Mouse (Mus musculus) activated CD4-positive, CD25-positive, alpha-beta regulatory T cell, adult 9 weeks (primary cell): Measurements from ENCODE around the gene Gm3285. TPM values are rescaled to one million over a fixed set of nuclear protein-coding genes. Genes with fewer than 3 reads are reported as not detected.

Experiments
- polyA plus RNA-seq: library from polyadenylated mRNA; unstranded; fragments of 100-300 nt; shearing (Covaris generic); gene quantifications from one replicate; pipeline ENCODE4 v1.2.1, GENCODE M21; 2017

The Gm3285 gene
- polyA plus RNA-seq, result not detected

GRCm38 (mm10) chr10:77861675-77862074, at the start of gene Gm3285:
Gene Gm3285, plus strand, starts transcription at chr10:77861975.

GRCm38 (mm10) chr10:77814382-77814781, 47.4 kb upstream of the Gm3285 start, which contains the start of gene Gm2696:
Gene Gm2696, plus strand, starts transcription at chr10:77814682.

GRCm38 (mm10) chr10:77826951-77827350, 34.8 kb upstream of the Gm3285 start, which contains the start of gene Krtap10-4:
Gene Krtap10-4, minus strand, starts transcription at chr10:77827095.

GRCm38 (mm10) chr10:77835647-77836046, 26.1 kb upstream of the Gm3285 start, which contains the start of gene Krtap10-10:
Gene Krtap10-10, plus strand, starts transcription at chr10:77835947.

GRCm38 (mm10) chr10:77846503-77846902, 15.3 kb upstream of the Gm3285 start, which contains the start of gene Gm36176:
Gene Gm36176, plus strand, starts transcription at chr10:77846803.

GRCm38 (mm10) chr10:77852559-77852958, 9.2 kb upstream of the Gm3285 start, which contains the start of gene Gm10318:
Gene Gm10318, plus strand, starts transcription at chr10:77852859.

GRCm38 (mm10) chr10:77902211-77902893, 40.6 kb downstream of the Gm3285 start, which contains the start of gene Lrrc3:
Gene Lrrc3, minus strand, starts transcription at chr10:77902536.

Other genes with a start within 250 kb of the Gm3285 start
- 58.6 TPM for gene Ube2g2, start 239.7 kb upstream of the Gm3285 start, polyA plus RNA-seq
- 0.59 TPM for gene Tspear, start 175.4 kb upstream of the Gm3285 start, polyA plus RNA-seq
- gene Gm19402, start 171.2 kb upstream of the Gm3285 start, polyA plus RNA-seq, result not detected
- not detected for gene Gm9508, start 164.7 kb upstream of the Gm3285 start, polyA plus RNA-seq
- gene Gm10272, start 155.3 kb upstream of the Gm3285 start, polyA plus RNA-seq, result not detected
- gene Gm10024, start 150.5 kb upstream of the Gm3285 start, polyA plus RNA-seq, result not detected
- gene Gm10142, start 146.2 kb upstream of the Gm3285 start, polyA plus RNA-seq, result not detected
- gene Krtap12-1, start 141.4 kb upstream of the Gm3285 start, polyA plus RNA-seq, result not detected
- not detected for gene Gm10100, start 135.5 kb upstream of the Gm3285 start, polyA plus RNA-seq
- not detected for gene Gm18596, start 119.3 kb upstream of the Gm3285 start, polyA plus RNA-seq
- not detected for gene Gm9736, start 110.6 kb upstream of the Gm3285 start, polyA plus RNA-seq
- not detected for gene Gm3233, start 102.3 kb upstream of the Gm3285 start, polyA plus RNA-seq
- not detected for gene Gm3238, start 90.7 kb upstream of the Gm3285 start, polyA plus RNA-seq
- not detected for gene Gm7138, start 85.0 kb upstream of the Gm3285 start, polyA plus RNA-seq
- gene Gm3250, start 79.4 kb upstream of the Gm3285 start, polyA plus RNA-seq, result not detected
- not detected for gene Gm7137, start 73.8 kb upstream of the Gm3285 start, polyA plus RNA-seq
- not detected for gene Gm9639, start 66.9 kb upstream of the Gm3285 start, polyA plus RNA-seq
- gene Gm19668, start 62.8 kb upstream of the Gm3285 start, polyA plus RNA-seq, result not detected
- not detected for gene Gm9507, start 50.1 kb upstream of the Gm3285 start, polyA plus RNA-seq
- gene Gm2696, start 47.3 kb upstream of the Gm3285 start, polyA plus RNA-seq, result not detected
- not detected for gene Krtap10-4, start 34.9 kb upstream of the Gm3285 start, polyA plus RNA-seq
- not detected for gene Krtap10-10, start 26.0 kb upstream of the Gm3285 start, polyA plus RNA-seq
- gene Gm36176, start 15.2 kb upstream of the Gm3285 start, polyA plus RNA-seq, result not detected
- gene Gm10318, start 9.1 kb upstream of the Gm3285 start, polyA plus RNA-seq, result not detected
- not detected for gene Lrrc3, start 40.6 kb downstream of the Gm3285 start, polyA plus RNA-seq
- gene Trpm2, start 108.6 kb downstream of the Gm3285 start, polyA plus RNA-seq, result 1.3 TPM
- gene 1810043G02Rik, start 116.5 kb downstream of the Gm3285 start, polyA plus RNA-seq, result 10.6 TPM
- gene Pfkl, start 148.1 kb downstream of the Gm3285 start, polyA plus RNA-seq, result 94.5 TPM
- gene Dnmt3l, start 180.0 kb downstream of the Gm3285 start, polyA plus RNA-seq, result not detected
- 0.49 TPM for gene Aire, start 181.6 kb downstream of the Gm3285 start, polyA plus RNA-seq
- 9.8 TPM for gene Icosl, start 207.3 kb downstream of the Gm3285 start, polyA plus RNA-seq